Comparison of ENCODE assay signal across 51 mouse cellular contexts in the genomic region with DNA sequence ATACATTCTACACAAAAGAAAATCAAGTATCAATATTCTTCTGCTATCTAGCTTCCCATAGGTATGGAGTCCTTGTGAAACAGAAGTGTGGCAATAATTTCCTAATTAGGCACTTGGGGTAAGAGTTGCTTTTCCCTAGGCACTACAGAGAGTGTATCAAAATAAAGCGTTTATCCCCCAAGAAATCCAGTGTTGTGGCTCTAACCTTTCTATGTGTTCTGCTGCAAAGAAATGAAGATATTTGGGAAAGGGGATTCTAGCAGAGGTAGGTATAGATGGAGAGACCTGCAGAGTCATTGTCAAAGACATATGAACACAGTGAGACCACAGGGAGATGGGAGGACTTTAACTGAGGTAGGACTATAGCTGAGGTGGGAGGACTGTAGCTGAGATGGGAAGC. TPM values are rescaled to one million over a fixed set of nuclear protein-coding genes. Genes with fewer than 3 reads are reported as not detected.
"Had no signal": no experiment of that assay in that cellular context is flagged by ENCODE, and none has a peak within 500 bp of the region (broad histone marks: within the 10 kb centered on the region; RNA-seq: fewer than 3 reads in every experiment).

A gene (plus strand): TSS at position 301 of the 400 bp plus-strand sequence.

- H3K4me3 ChIP-seq: heart, embryonic 10.5 days; heart, embryonic 12.5 days; heart, embryonic 13.5 days; heart, embryonic 15.5 days; hindbrain, embryonic 10.5 days; hindbrain, embryonic 12.5 days; hindbrain, embryonic 13.5 days; hindbrain, embryonic 15.5 days; intestine, embryonic 15.5 days; kidney, embryonic 15.5 days; layer of hippocampus, adult 2 months had no signal

- H3K27ac ChIP-seq: heart, embryonic 10.5 days; heart, embryonic 13.5 days; heart, embryonic 15.5 days; hindbrain, embryonic 10.5 days; hindbrain, embryonic 12.5 days; hindbrain, embryonic 13.5 days; hindbrain, embryonic 14.5 days; hindbrain, embryonic 15.5 days; hindbrain, postnatal 0 days; intestine, embryonic 15.5 days; kidney, embryonic 15.5 days; kidney, postnatal 0 days; layer of hippocampus, adult 2 months had no signal

- DNase-seq: heart, postnatal 10 days; heart, postnatal 14 days; heart, postnatal 36 days; heart, postnatal 4 days; kidney, adult 11 months; kidney, adult 18-20 months; kidney, adult 2 months; kidney, adult 8-10 months; kidney, adult 9 months; kidney, postnatal 10 days; kidney, postnatal 14 days; kidney, postnatal 25 days; kidney, postnatal 36 days; kidney, postnatal 4 days; layer of hippocampus, adult 9-11 months; layer of hippocampus, postnatal 36 days had no signal

- H3K4me2 ChIP-seq: heart, embryonic 11.5 days; heart, embryonic 12.5 days; heart, embryonic 13.5 days; heart, embryonic 15.5 days; hindbrain, embryonic 12.5 days; hindbrain, embryonic 13.5 days; hindbrain, embryonic 14.5 days; hindbrain, embryonic 15.5 days; intestine, embryonic 15.5 days; kidney, embryonic 15.5 days had no signal

- H3K9me3 ChIP-seq: heart, embryonic 10.5 days; heart, embryonic 12.5 days; heart, embryonic 13.5 days; heart, embryonic 15.5 days; hindbrain, embryonic 10.5 days; hindbrain, embryonic 12.5 days; hindbrain, embryonic 13.5 days; hindbrain, embryonic 15.5 days; intestine, embryonic 15.5 days; kidney, embryonic 15.5 days had no signal

- H3K27me3 ChIP-seq: heart, embryonic 12.5 days; heart, embryonic 13.5 days; heart, embryonic 15.5 days; hindbrain, embryonic 12.5 days; hindbrain, embryonic 13.5 days; hindbrain, embryonic 15.5 days; intestine, embryonic 15.5 days; kidney, embryonic 15.5 days had no signal

- H3K4me1 ChIP-seq: heart, embryonic 10.5 days; heart, embryonic 12.5 days; heart, embryonic 13.5 days; heart, embryonic 15.5 days; hindbrain, embryonic 10.5 days; hindbrain, embryonic 12.5 days; hindbrain, embryonic 13.5 days; hindbrain, embryonic 15.5 days; intestine, embryonic 15.5 days; kidney, embryonic 15.5 days had no signal

- H3K36me3 ChIP-seq: heart, embryonic 10.5 days; heart, embryonic 12.5 days; heart, embryonic 13.5 days; heart, embryonic 15.5 days; hindbrain, embryonic 10.5 days; hindbrain, embryonic 12.5 days; hindbrain, embryonic 13.5 days; hindbrain, embryonic 15.5 days; intestine, embryonic 15.5 days; kidney, embryonic 15.5 days had no signal

- ATAC-seq: hindbrain, embryonic 16.5 days; hindbrain, postnatal 0 days; inflammation-experienced regulatory T-cells, adult 6 months; intestine, embryonic 15.5 days; intestine, embryonic 16.5 days; intestine, postnatal 0 days had no signal

- H3K9ac ChIP-seq: heart, embryonic 12.5 days; heart, embryonic 13.5 days; heart, embryonic 15.5 days; hindbrain, embryonic 12.5 days; hindbrain, embryonic 13.5 days; hindbrain, embryonic 14.5 days; hindbrain, embryonic 15.5 days; intestine, embryonic 15.5 days; kidney, embryonic 15.5 days had no signal

RNA-seq across cellular contexts. Expression of the gene that starts here (rescaled TPM):
- total RNA-seq: heart, postnatal 10 days; heart, postnatal 14 days; heart, postnatal 25 days; heart, postnatal 36 days; heart, postnatal 4 days; hematopoietic stem cell, adult 5-6 weeks; hindbrain, postnatal 0 days; layer of hippocampus, adult 18-20 months; layer of hippocampus, adult 2 months; layer of hippocampus, adult 8-10 months; layer of hippocampus, postnatal 10 days; layer of hippocampus, postnatal 14 days; layer of hippocampus, postnatal 25 days; layer of hippocampus, postnatal 36 days; left cerebral cortex, adult 18-20 months had no signal
- polyA plus RNA-seq: heart, embryonic 10.5 days; heart, embryonic 11.5 days; heart, embryonic 12.5 days; heart, embryonic 13.5 days; heart, embryonic 14.5 days; heart, embryonic 15.5 days; heart, embryonic 16.5 days; heart, postnatal 0 days; hindbrain, embryonic 10.5 days; hindbrain, embryonic 11.5 days; hindbrain, embryonic 12.5 days; hindbrain, embryonic 13.5 days; hindbrain, embryonic 14.5 days; hindbrain, embryonic 15.5 days; hindbrain, embryonic 16.5 days; hindbrain, postnatal 0 days; inflammation-experienced regulatory T-cells, adult 6 months; intestine, embryonic 14.5 days; intestine, embryonic 15.5 days; intestine, embryonic 16.5 days; intestine, postnatal 0 days; kidney, adult 2 months; kidney, embryonic 14.5 days; kidney, embryonic 15.5 days; kidney, embryonic 16.5 days; kidney, postnatal 0 days; large intestine, adult 2 months had no signal
